Mouse (Mus musculus) lung, postnatal 0 days (tissue): Measurements from ENCODE around the gene Myo10. TPM values are rescaled to one million over a fixed set of nuclear protein-coding genes. Genes with fewer than 3 reads are reported as not detected.
A peak's percentile ranks its signal among the peaks of the same experiment; 100 is the strongest.

ENCODE experiments used
- ATAC-seq: fragments of 200-750 bp; cut with Nextera tagmentation; 2 replicates; pipeline ENCODE4 v1.8.0; 2017; ENCODE audit warnings: moderate library complexity
- DNase-seq: peaks from one replicate; pipeline ENCODE4 v3.0.0-alpha.2; 2016; ENCODE audit warnings: low spot score
- H3K27ac ChIP-seq: fragments of 300-500 bp; sonication (generic); 2 replicates; pipeline ENCODE4 v1.5.1; 2014; ENCODE audit warnings: antibody characterized with exemption, mild to moderate bottlenecking, low read length, mixed read lengths
- H3K27me3 ChIP-seq: fragments of 300-500 bp; sonication (generic); replicated peaks from 2 replicates; pipeline ENCODE4 v1.6.1; 2014; ENCODE audit warnings: low read length, mixed read lengths; ENCODE audit not compliant: insufficient read depth
- H3K36me3 ChIP-seq: fragments of 300-500 bp; sonication (generic); 2 replicates; pipeline ENCODE4 v1.6.1; 2014; ENCODE audit warnings: low read length, mixed read lengths; ENCODE audit not compliant: insufficient read depth
- H3K4me1 ChIP-seq: fragments of 300-500 bp; sonication (generic); 2 replicates; pipeline ENCODE4 v1.6.1; 2014; ENCODE audit warnings: antibody characterized with exemption, low read depth, low read length, mixed read lengths; ENCODE audit not compliant: insufficient read depth
- H3K4me2 ChIP-seq: fragments of 300-500 bp; sonication (generic); replicated peaks from 2 replicates; pipeline ENCODE4 v1.6.1; 2014; ENCODE audit warnings: low read depth, mild to moderate bottlenecking, low read length, moderate library complexity, mixed read lengths
- H3K4me3 ChIP-seq: fragments of 300-500 bp; sonication (generic); 2 replicates; pipeline ENCODE4 v1.5.1; 2014; ENCODE audit warnings: low read depth, low read length
- H3K9ac ChIP-seq: fragments of 300-500 bp; sonication (generic); replicated peaks from 2 replicates; pipeline ENCODE4 v1.6.1; 2014; ENCODE audit warnings: low read depth, mild to moderate bottlenecking
- H3K9me3 ChIP-seq: fragments of 300-500 bp; sonication (generic); 2 replicates; pipeline ENCODE4 v1.6.1; 2016; ENCODE audit warnings: low read length, mixed read lengths
- CTCF ChIP-seq: IDR thresholded peaks from 2 replicates; pipeline ENCODE4 v1.5.1; 2016; ENCODE audit warnings: antibody characterized with exemption, mild to moderate bottlenecking
- EP300 ChIP-seq: IDR thresholded peaks from 2 replicates; pipeline ENCODE4 v1.6.1; 2016; ENCODE audit warnings: antibody characterized with exemption, mild to moderate bottlenecking, control low read depth
- WGBS: fragments of 180-500 bp; shearing (Covaris S2); extraction: QIAGEN DNeasy Blood & Tissue Kit; methylation state at CpG from one replicate; pipeline ENCODE4 v1.1.7; 2014; 5-methylcytosine and 5-hydroxymethylcytosine counted together
- polyA plus RNA-seq: library from polyadenylated mRNA; unstranded; fragments of >200 nt; fragmentation: Nextera tagmentation; extraction: Ambion mirVana; gene quantifications from 2 replicates; pipeline ENCODE4 v1.2.1, GENCODE M21; 2015

The Myo10 gene
- polyA plus RNA-seq, 1 experiment from 2014 or later = 17.3 TPM

DNA sequence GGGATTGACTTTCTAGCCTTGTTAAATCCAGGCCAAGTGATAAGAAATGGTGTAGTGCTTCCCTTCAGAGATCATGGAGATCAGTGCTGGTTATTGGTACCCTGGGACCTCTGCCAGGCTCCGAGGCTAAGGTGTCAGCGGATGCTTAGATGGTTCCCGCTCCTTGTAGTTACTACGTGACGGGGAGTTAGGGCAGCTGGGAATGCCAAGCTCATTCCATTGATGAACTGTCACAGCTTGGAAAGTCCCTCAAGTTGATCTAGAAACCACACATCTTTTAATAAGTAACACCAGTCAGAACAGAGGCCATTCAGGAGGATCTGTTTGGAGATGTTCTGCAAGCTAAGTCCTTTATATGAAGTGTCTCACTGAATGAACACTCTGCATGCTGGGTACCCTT is 16.9 kb downstream of the Myo10 start:
- peak; percentile 52 for DNase-seq
- Histone ChIP-seq H3K4me1 (peaks cover 22% of the 10 kb centered on the region; the same call in 1 of the 2 replicates), H3K4me2 (no peak overlapping the region), H3K36me3 (no peaks in the 10 kb centered on the region), H3K4me3 (no peak overlapping the region), H3K27me3 (no peaks in the 10 kb centered on the region), H3K27ac (no peak overlapping the region), H3K9ac (no peak overlapping the region), H3K9me3 (no peaks in the 10 kb centered on the region)
- TF ChIP-seq CTCF (no peak), EP300 (no peak; the same call in 1 of the 2 replicates)
- WGBS = 50% methylated on average over 5 of the region's 5 CpGs
- ATAC-seq = 0 out of 2 replicates have a peak, but pooled peaks have one; percentile 14

DNA sequence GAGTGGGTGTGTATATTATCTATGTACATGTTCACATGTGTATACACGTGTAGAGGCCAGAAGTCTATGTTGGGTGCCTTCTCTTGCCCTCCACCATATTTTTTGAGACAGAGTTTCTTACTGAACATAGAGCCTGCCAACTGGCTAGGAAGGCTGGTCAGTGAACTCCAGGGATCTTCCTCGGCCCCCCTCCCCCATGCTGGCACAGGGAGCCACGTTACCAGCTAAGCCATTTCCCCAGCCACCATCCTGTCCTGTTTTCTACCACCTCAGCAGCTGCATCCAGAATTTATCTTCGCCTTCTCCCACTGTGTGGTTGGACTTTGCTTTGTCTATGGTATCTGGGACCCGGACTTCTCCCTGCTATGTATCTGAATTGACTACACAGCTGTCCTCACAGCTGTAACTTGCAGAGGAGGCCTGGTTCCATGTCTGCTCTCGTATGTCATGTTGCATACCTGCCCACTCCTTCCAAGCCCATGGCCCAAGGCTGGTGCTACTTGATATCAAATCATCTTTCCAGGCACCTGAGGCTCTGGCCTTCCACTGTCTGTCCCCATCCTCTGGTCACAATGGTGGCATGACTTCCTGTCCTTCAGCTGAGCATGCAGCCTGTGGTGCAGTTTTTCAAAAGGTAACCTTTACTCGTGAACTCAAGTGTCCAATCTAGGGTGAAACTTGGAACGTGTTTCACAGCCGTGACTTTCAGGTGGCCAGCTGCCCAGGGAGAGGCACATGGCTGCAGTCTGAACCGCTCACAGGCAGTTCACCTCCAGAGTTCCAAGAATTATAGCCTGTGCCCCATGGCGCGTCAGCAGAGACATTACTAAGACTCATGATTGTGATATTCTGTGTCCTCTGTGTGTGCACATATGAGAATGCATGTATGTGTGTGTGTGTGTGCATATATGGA is 18.8 kb downstream of the Myo10 start:
- WGBS = 62% methylated on average over 12 of the region's 12 CpGs
- DNase-seq = no peak
- ATAC-seq = no peak

DNA sequence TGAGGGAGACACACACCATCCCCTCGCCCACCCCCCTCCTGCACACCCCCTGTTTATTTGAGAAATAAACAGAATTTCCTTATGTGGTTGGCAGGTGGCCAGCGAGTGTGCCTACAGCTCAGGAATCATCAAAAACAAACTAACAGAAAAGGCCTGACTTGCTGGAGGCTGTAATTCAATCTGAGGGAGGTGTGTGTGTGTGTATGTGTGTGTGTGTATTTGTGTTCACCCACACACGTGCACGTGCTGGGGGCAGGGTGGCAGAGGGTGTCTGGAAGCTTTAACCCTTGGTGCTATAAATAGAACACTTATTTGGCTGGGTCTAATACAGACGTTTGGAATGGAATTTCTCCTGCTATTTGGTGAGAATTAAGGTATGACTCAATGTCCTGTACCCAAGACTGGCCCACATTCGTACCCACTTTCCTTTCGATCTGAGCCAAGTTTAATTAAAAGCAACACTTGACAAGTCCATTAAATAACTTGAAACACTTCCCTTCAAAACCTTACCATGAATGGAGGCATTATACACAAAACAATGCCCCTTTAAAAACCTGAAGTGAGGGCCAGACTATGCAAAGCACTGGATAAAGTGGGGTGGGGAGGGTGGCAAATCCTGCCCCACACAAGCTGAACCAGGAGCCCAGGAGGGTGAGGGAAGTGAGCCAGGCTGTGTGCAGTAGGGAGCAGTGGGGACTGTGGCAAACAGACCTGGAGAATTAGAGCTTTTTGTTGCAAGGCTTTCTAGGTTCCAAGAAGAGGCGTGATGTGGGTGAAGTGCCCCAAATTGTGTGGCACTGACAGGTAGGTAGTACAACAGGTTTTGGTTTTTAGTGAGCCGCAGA is 20.1 kb downstream of the Myo10 start:
- DNase-seq (peak; percentile 51), ATAC-seq (peak; percentile 29)
- peaks cover 23% of the 10 kb centered on the region for H3K4me1 ChIP-seq
- TF ChIP-seq CTCF = no peak
- peak; percentile 58 for TF ChIP-seq EP300
- no peak overlapping the region for H3K9ac ChIP-seq
- no peak overlapping the region for H3K4me3 ChIP-seq
- 18% methylated on average over 9 of the region's 9 CpGs for WGBS
- no peaks in the 10 kb centered on the region for H3K27me3 ChIP-seq
- H3K27ac ChIP-seq = no peak overlapping the region
- H3K36me3 ChIP-seq = no peaks in the 10 kb centered on the region
- H3K9me3 ChIP-seq = no peaks in the 10 kb centered on the region
- H3K4me2 ChIP-seq = no peak overlapping the region

More for the DNA sequence above, 18.8 kb downstream of the Myo10 start:
- no peak overlapping the region for H3K4me2 ChIP-seq
- H3K4me1 ChIP-seq = peaks cover 23% of the 10 kb centered on the region
- H3K36me3 ChIP-seq = no peaks in the 10 kb centered on the region
- no peak overlapping the region for H3K4me3 ChIP-seq
- no peak overlapping the region; the same call in 1 of the 2 replicates for H3K27ac ChIP-seq
- TF ChIP-seq CTCF (no peak), EP300 (no peak)
- H3K27me3 ChIP-seq = no peaks in the 10 kb centered on the region
- no peak overlapping the region for H3K9ac ChIP-seq
- H3K9me3 ChIP-seq = no peaks in the 10 kb centered on the region

DNA sequence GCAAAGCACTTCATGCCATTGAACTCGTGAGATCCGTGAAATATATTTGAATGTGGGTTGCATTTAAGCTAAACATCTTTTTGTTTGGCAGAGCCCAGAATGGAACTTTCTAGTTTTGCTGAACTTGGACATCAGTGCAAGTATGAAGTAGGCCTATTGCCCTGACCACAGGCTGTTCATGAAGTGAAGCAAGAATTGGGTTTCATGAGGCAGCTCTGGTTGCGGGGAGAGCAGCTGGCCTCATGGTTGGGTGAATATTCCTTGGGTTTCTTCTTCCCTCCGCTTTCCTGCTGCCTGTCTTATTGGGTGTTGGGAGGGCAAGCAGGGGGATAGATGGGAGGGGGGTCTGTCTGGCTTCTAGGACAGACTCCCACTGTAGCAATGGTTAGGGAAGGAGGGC is 23.5 kb downstream of the Myo10 start:
- no peak for TF ChIP-seq CTCF
- TF ChIP-seq EP300 = no peak

DNA sequence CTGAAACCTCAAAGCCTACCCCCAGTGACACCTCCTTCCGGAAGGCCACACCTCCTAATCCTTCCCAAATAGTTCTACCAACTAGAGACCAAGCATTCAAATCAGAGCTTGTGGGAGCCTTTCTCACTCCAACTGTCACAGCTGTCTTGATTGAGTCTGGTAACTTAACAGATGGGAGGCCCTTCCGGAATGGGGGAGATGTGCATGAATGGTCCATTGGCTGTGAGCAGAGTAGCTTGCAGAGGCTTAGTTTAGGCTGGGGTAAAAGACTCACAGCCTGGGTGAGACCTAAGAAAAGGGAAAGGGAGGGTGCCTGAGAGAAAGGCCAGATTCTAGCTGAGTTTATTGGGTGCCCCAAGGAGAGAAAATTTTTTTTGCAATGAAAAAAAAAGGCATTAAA is 26.0 kb downstream of the Myo10 start:
- H3K9ac ChIP-seq = no peak overlapping the region
- no peak overlapping the region for H3K4me2 ChIP-seq
- TF ChIP-seq EP300 = no peak
- no peak for TF ChIP-seq CTCF
- H3K36me3 ChIP-seq = no peaks in the 10 kb centered on the region
- ATAC-seq (no peak), DNase-seq (no peak)
- no peaks in the 10 kb centered on the region for H3K9me3 ChIP-seq
- H3K27ac ChIP-seq = no peak overlapping the region
- no peak overlapping the region for H3K4me3 ChIP-seq
- no peaks in the 10 kb centered on the region for H3K27me3 ChIP-seq
- peaks cover 3% of the 10 kb centered on the region for H3K4me1 ChIP-seq
- 100% methylated on average over 2 of the region's 2 CpGs for WGBS

More for the DNA sequence above, 23.5 kb downstream of the Myo10 start:
- Histone ChIP-seq H3K36me3 (no peaks in the 10 kb centered on the region), H3K4me2 (no peak overlapping the region), H3K9me3 (no peaks in the 10 kb centered on the region), H3K4me3 (no peak overlapping the region), H3K9ac (no peak overlapping the region), H3K27me3 (no peaks in the 10 kb centered on the region), H3K4me1 (peaks cover 19% of the 10 kb centered on the region), H3K27ac (no peak overlapping the region)
- DNase-seq (no peak), ATAC-seq (no peak)
- 62% methylated on average over 4 of the region's 4 CpGs for WGBS

DNA sequence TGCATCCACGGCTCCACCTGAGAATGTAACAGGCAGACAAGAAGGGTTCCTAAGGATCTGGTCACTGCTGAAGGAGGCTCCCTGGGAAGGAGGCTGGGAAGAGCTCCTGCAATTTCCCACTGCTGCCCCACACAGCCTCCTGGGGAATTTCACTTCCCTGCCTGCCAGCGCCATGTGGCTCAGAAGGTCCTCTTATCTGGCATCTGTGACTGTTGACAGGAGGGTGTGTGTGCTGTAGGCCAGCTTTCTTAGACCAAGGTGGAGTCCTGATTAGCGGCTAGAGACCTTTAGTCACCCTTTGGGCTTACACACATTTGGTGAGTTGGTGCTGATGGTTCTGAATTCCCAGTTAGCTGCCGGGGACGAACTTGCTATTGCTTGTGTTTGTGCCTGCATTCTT is 28.0 kb downstream of the Myo10 start:
- Histone ChIP-seq H3K9ac (no peak overlapping the region), H3K27me3 (no peaks in the 10 kb centered on the region), H3K4me1 (peaks cover 1% of the 10 kb centered on the region; the same call in 1 of the 2 replicates), H3K27ac (no peak overlapping the region), H3K36me3 (no peaks in the 10 kb centered on the region), H3K4me3 (no peak overlapping the region), H3K9me3 (no peaks in the 10 kb centered on the region), H3K4me2 (no peak overlapping the region)
- DNase-seq (peak; percentile 38), ATAC-seq (peak; percentile 50; the same call in 1 of the 2 replicates)
- TF ChIP-seq EP300 = no peak
- WGBS = 54% methylated on average over 5 of the region's 5 CpGs
